Mouse (Mus musculus): ENCODE results near the gene H2-D1. TPM values are rescaled to one million over a fixed set of nuclear protein-coding genes. Genes with fewer than 3 reads are reported as not detected.
A peak's percentile ranks its signal among the peaks of the same experiment; 100 is the strongest.

H2-D1 gene
- total and polyA plus RNA-seq, 3 experiments = 659 to 944 (median 880) TPM

DNA sequence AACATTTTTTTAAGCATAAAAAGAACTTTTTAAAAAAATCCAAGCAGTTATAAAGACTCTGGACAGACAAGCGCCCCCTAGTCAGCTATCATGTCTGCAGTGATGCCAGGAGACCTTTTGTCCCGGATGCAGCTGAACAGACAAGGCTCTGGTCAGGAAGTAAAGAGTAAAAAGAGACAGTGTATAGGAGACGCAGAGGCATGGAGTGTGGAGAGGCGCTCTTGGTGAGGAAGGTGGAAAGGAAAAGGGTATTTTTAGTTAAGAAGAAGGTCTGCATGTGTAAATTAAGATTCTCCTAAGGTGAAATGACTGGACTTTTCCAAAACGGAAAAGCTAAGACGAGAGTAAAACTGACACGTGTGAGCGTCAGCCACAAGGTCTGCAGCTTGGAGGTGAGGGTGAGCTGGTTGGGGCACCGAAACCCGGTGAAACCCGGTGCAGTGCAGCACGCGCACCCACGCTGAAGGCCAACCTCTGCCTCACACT lies 35.9 kb upstream of the H2-D1 start:
- no peak overlapping the region for H3K4me3 ChIP-seq (replicated peaks in 1 of 3; ENCODE audit: low read depth in 2 of 3, low read length in 2 of 3, poor library complexity in 1 of 3)

DNA sequence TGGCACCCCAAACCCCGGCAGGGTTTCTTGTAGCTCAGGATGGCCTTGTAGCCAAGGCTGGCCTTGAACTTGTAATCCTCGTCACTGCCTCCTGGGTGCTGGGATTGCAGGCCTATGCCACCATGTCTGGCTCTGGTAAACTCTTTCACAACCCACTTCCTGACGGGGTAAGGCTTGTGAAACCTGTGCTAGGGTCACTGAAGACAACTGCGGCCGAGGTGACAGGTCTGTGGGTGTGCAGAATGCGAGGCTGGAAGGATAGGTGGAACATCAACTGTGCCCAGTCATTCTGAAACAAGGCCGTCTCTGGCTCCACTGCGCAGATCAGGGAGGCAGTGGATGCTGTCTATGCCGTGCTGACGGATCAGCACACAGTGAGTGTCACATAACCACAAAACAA lies 31.5 kb upstream of the H2-D1 start:
- no peaks in the 10 kb centered on the region for H3K27me3 ChIP-seq (replicated peaks)
- peak overlapping the region; percentile 36 for H3K27ac ChIP-seq (ENCODE audit: insufficient read depth, low read depth)
- H3K4me2 ChIP-seq (ENCODE audit: insufficient read depth, low read depth, poor library complexity, severe bottlenecking) = peak overlapping the region; percentile 69; the same call in 1 of the 2 replicates
- peaks cover 33 to 62% of the 10 kb centered on the region in 2 experiments for H3K36me3 ChIP-seq (replicated peaks in 1 of 2; ENCODE audit: control insufficient read depth in 1 of 2, insufficient read depth in 1 of 2, low read length in 1 of 2)
- in situ Hi-C loops (cut with MboI; ENCODE audit: low pct_ligation_motif_present, low pct_unique_long_range_greater_than_20kb, low sequenced_read_pairs) (loop anchor here (5.0 to 10.0 kb wide), 3 partner anchors 59 to 216 kb away; partner anchors contain the start of genes Ly6g5b and Vwa7), dilution Hi-C loops (cut with MboI; ENCODE audit: extremely low pct_ligation_motif_present, extremely low pct_unique_long_range_greater_than_20kb, low sequenced_read_pairs) (no loop called here)
- H3K4me1 ChIP-seq (ENCODE audit: control insufficient read depth in 1 of 2, insufficient read depth in 2 of 2) = peaks cover 21 to 70% of the 10 kb centered on the region in 2 experiments
- H3K9me3 ChIP-seq (replicated peaks; ENCODE audit: low read length) = no peaks in the 10 kb centered on the region
- peak; percentile 74 for DNase-seq (ENCODE audit: extremely low read depth)
- H3K9ac ChIP-seq (ENCODE audit: insufficient read depth, low read depth) = no peak overlapping the region
- H3K79me2 ChIP-seq (replicated peaks; ENCODE audit: control insufficient read depth, extremely low read depth, insufficient read depth, poor library complexity, severe bottlenecking) = peaks cover 31% of the 10 kb centered on the region
- H3K4me3 ChIP-seq (replicated peaks in 1 of 3; ENCODE audit: low read depth in 2 of 3, low read length in 2 of 3, poor library complexity in 1 of 3) = peak overlapping the region in 1 of 3 experiments; percentile 1
- TF ChIP-seq ELF1 (IDR thresholded peaks at IDR 0.05; ENCODE audit: low read depth, low read length) = no peak
- no peak for TF ChIP-seq HCFC1 (IDR thresholded peaks at IDR 0.05; ENCODE audit: low read depth, low read length)
- TF ChIP-seq USF2 (conservative IDR thresholded peaks at IDR 0.05; ENCODE audit: low read depth, low read length) = no peak
- TF ChIP-seq POLR2A (IDR thresholded peaks at IDR 0.05; ENCODE audit: low read depth, low read length) = no peak
- no peak; the same call in 1 of the 2 replicates for TF ChIP-seq RAD21 (IDR thresholded peaks at IDR 0.05; ENCODE audit: low read depth, low read length)
- no peak for TF ChIP-seq ZMIZ1 (IDR thresholded peaks at IDR 0.05; ENCODE audit: low read depth, low read length)
- TF ChIP-seq USF1 (IDR thresholded peaks at IDR 0.05; ENCODE audit: low read depth, low read length) = no peak
- TF ChIP-seq JUN (IDR thresholded peaks at IDR 0.05; ENCODE audit: insufficient read depth, low read depth, low read length) = peak; percentile 58
- TF ChIP-seq CHD2 (IDR thresholded peaks at IDR 0.05; ENCODE audit: low read length) = no peak
- peak; percentile 73 for TF ChIP-seq MYC (IDR thresholded peaks at IDR 0.05; ENCODE audit: low read depth, low read length)
- TF ChIP-seq BHLHE40 (IDR thresholded peaks at IDR 0.05; ENCODE audit: low read depth, low read length) = peak; percentile 76
- TF ChIP-seq JUND (conservative IDR thresholded peaks at IDR 0.05; ENCODE audit: low read depth, low read length) = peak; percentile 92
- TF ChIP-seq MAZ (IDR thresholded peaks at IDR 0.05; ENCODE audit: low read depth, low read length) = no peak
- peak; percentile 46 for TF ChIP-seq SMC3 (IDR thresholded peaks at IDR 0.05; ENCODE audit: low read depth, low read length)
- TF ChIP-seq POLR2AphosphoS2 (IDR thresholded peaks at IDR 0.05; ENCODE audit: low read depth, low read length) = no peak
- TF ChIP-seq NELFE (IDR thresholded peaks at IDR 0.05; ENCODE audit: low read depth, low read length) = no peak
- no peak for TF ChIP-seq GABPA (IDR thresholded peaks at IDR 0.05; ENCODE audit: insufficient replicate concordance, low read depth, low read length)

More for the DNA sequence above, 35.9 kb upstream of the H2-D1 start:
- Histone ChIP-seq H3K27ac (ENCODE audit: insufficient read depth, low read depth) (0 out of 2 replicates have a peak overlapping the region, but pooled peaks have one; percentile 36), H3K36me3 (replicated peaks in 1 of 2; ENCODE audit: control insufficient read depth in 1 of 2, insufficient read depth in 1 of 2, low read length in 1 of 2) (peaks cover 54 to 79% of the 10 kb centered on the region in 2 experiments), H3K4me2 (ENCODE audit: insufficient read depth, low read depth, poor library complexity, severe bottlenecking) (peak overlapping the region; percentile 37), H3K4me1 (ENCODE audit: control insufficient read depth in 1 of 2, insufficient read depth in 2 of 2) (peaks cover 20 to 78% of the 10 kb centered on the region in 2 experiments), H3K79me2 (replicated peaks; ENCODE audit: control insufficient read depth, extremely low read depth, insufficient read depth, poor library complexity, severe bottlenecking) (peaks cover 11% of the 10 kb centered on the region), H3K27me3 (replicated peaks) (no peaks in the 10 kb centered on the region), H3K9ac (ENCODE audit: insufficient read depth, low read depth) (no peak overlapping the region), H3K9me3 (replicated peaks; ENCODE audit: low read length) (no peaks in the 10 kb centered on the region)
- dilution Hi-C loops (cut with MboI; ENCODE audit: extremely low pct_ligation_motif_present, extremely low pct_unique_long_range_greater_than_20kb, low sequenced_read_pairs) (no loop called here), in situ Hi-C loops (cut with MboI; ENCODE audit: low pct_ligation_motif_present, low pct_unique_long_range_greater_than_20kb, low sequenced_read_pairs) (no loop called here)
- no peak for DNase-seq (ENCODE audit: extremely low read depth)
- TF ChIP-seq MEF2A (IDR thresholded peaks at IDR 0.05; ENCODE audit: borderline replicate concordance, low read depth, low read length) (peak; percentile 79), CHD1 (IDR thresholded peaks at IDR 0.05; ENCODE audit: low read depth, low read length) (no peak), ZKSCAN1 (IDR thresholded peaks at IDR 0.05; ENCODE audit: borderline replicate concordance, low read depth, low read length) (no peak), POLR2AphosphoS2 (IDR thresholded peaks at IDR 0.05; ENCODE audit: low read depth, low read length) (no peak), ZC3H11A (IDR thresholded peaks at IDR 0.05; ENCODE audit: low read depth, low read length) (no peak), POLR2A (IDR thresholded peaks at IDR 0.05; ENCODE audit: low read depth, low read length) (no peak), USF1 (IDR thresholded peaks at IDR 0.05; ENCODE audit: low read depth, low read length) (no peak), IRF4 (IDR thresholded peaks at IDR 0.05; ENCODE audit: low read depth, low read length) (peak; percentile 76), RAD21 (IDR thresholded peaks at IDR 0.05; ENCODE audit: low read depth, low read length) (no peak; the same call in 1 of the 2 replicates), ZNF384 (IDR thresholded peaks at IDR 0.05; ENCODE audit: low read depth, low read length) (no peak), USF2 (conservative IDR thresholded peaks at IDR 0.05; ENCODE audit: low read depth, low read length) (no peak), KAT2A (IDR thresholded peaks at IDR 0.05; ENCODE audit: insufficient replicate concordance, low read length) (no peak), MAFK (IDR thresholded peaks at IDR 0.05; ENCODE audit: insufficient replicate concordance, low read length) (0 out of 2 replicates have a peak, but pooled peaks have one; percentile 43), MAX (IDR thresholded peaks at IDR 0.05; ENCODE audit: low read length) (peak; percentile 53; the same call in 1 of the 2 replicates), BHLHE40 (IDR thresholded peaks at IDR 0.05; ENCODE audit: low read depth, low read length) (peak; percentile 98), UBTF (IDR thresholded peaks at IDR 0.05; ENCODE audit: low read depth, low read length) (peak; percentile 71; the same call in 1 of the 2 replicates), ZMIZ1 (IDR thresholded peaks at IDR 0.05; ENCODE audit: low read depth, low read length) (no peak), RCOR1 (conservative IDR thresholded peaks at IDR 0.05; ENCODE audit: low read depth, low read length) (0 out of 2 replicates have a peak, but pooled peaks have one; percentile 48), GABPA (IDR thresholded peaks at IDR 0.05; ENCODE audit: insufficient replicate concordance, low read depth, low read length) (no peak), SMC3 (IDR thresholded peaks at IDR 0.05; ENCODE audit: low read depth, low read length) (peak; percentile 14; the same call in 1 of the 2 replicates), EP300 (IDR thresholded peaks at IDR 0.05; ENCODE audit: low read length) (peak; percentile 78), JUND (conservative IDR thresholded peaks at IDR 0.05; ENCODE audit: low read depth, low read length) (peak; percentile 78), SIN3A (IDR thresholded peaks at IDR 0.05; ENCODE audit: low read length) (peak; percentile 60; the same call in 1 of the 2 replicates), E2F4 (IDR thresholded peaks at IDR 0.05; ENCODE audit: insufficient replicate concordance, low read depth, low read length) (no peak), TCF12 (IDR thresholded peaks at IDR 0.05; ENCODE audit: low read depth, low read length) (peak; percentile 52), JUN (IDR thresholded peaks at IDR 0.05; ENCODE audit: insufficient read depth, low read depth, low read length) (peak; percentile 58), TBP (conservative IDR thresholded peaks at IDR 0.05; ENCODE audit: low read depth, low read length) (no peak), MAZ (IDR thresholded peaks at IDR 0.05; ENCODE audit: low read depth, low read length) (no peak), MYC (IDR thresholded peaks at IDR 0.05; ENCODE audit: low read depth, low read length) (peak; percentile 74), HCFC1 (IDR thresholded peaks at IDR 0.05; ENCODE audit: low read depth, low read length) (no peak), MXI1 (IDR thresholded peaks at IDR 0.05; ENCODE audit: low read depth, low read length) (peak; percentile 24; the same call in 1 of the 2 replicates), PAX5 (IDR thresholded peaks at IDR 0.05; ENCODE audit: low read length) (no peak), CHD2 (IDR thresholded peaks at IDR 0.05; ENCODE audit: low read length) (peak; percentile 25; the same call in 1 of the 2 replicates), ETS1 (conservative IDR thresholded peaks at IDR 0.05; ENCODE audit: low read depth, low read length) (peak; percentile 85), ELF1 (IDR thresholded peaks at IDR 0.05; ENCODE audit: low read depth, low read length) (peak; percentile 30; the same call in 1 of the 2 replicates), NELFE (IDR thresholded peaks at IDR 0.05; ENCODE audit: low read depth, low read length) (no peak), CTCF (conservative IDR thresholded peaks at IDR 0.05 in 1 of 2, IDR thresholded peaks at IDR 0.05 in 1 of 2; ENCODE audit: low read depth in 2 of 2, low read length in 2 of 2) (peak in 1 of 2 experiments; percentile 47; a peak in 2 of 4 replicates), NRF1 (IDR thresholded peaks at IDR 0.05; ENCODE audit: low read depth, low read length) (0 out of 2 replicates have a peak, but pooled peaks have one; percentile 6)

Measured in CH12.LX (cell line).